Mouse (Mus musculus): ENCODE measurements around the gene Serpinb1a. TPM values are rescaled to one million over a fixed set of nuclear protein-coding genes. Genes with fewer than 3 reads are reported as not detected.
"Not testable (repeated sequence)": the region's sequence is repeated elsewhere in the genome, so short reads cannot be mapped to it uniquely, and the experiment has no call there.

The Serpinb1a gene
- 1 to 10 TPM; 3.2 to 5.3 TPM for total RNA-seq (2021)
- long read RNA-seq, experiment 1, partial matches to known transcripts = 0 of 2 reads
- long read RNA-seq, experiment 1, other reads (novel, unspliced or antisense) = 0 of 2 reads
- long read RNA-seq, experiment 2 = 0 reads

GRCm38 (mm10) chr13:32850668-32851404, at the start of gene Serpinb1a:
Gene Serpinb1a, minus strand, starts transcription at chr13:32851185.
- peak; percentile 79 for DNase-seq (ENCODE audit: low spot score)

- peak; percentile 35 for DNase-seq (ENCODE audit: low spot score)
Observed at GRCm38 (mm10) chr13:32900639-32901038, 49.7 kb upstream of the Serpinb1a start.

- DNase-seq (ENCODE audit: low spot score) = not testable (repeated sequence)
Observed at GRCm38 (mm10) chr13:32899114-32899513, 48.1 kb upstream of the Serpinb1a start.

GRCm38 (mm10) chr13:32898111-32898510, 47.1 kb upstream of the Serpinb1a start, which contains the start of gene Serpinb1c:
Gene Serpinb1c, minus strand, starts transcription at chr13:32898211.
- DNase-seq (ENCODE audit: low spot score) = no peak

GRCm38 (mm10) chr13:32896931-32897330, 45.9 kb upstream of the Serpinb1a start:
- DNase-seq (ENCODE audit: low spot score) = no peak

- peak; percentile 31 for DNase-seq (ENCODE audit: low spot score)
Observed at GRCm38 (mm10) chr13:32884755-32885154, 33.8 kb upstream of the Serpinb1a start.

- DNase-seq (ENCODE audit: low spot score) = no peak
Observed at GRCm38 (mm10) chr13:32873862-32874261, 22.9 kb upstream of the Serpinb1a start.

- no peak for DNase-seq (ENCODE audit: low spot score)
Observed at GRCm38 (mm10) chr13:32868843-32869242, 17.9 kb upstream of the Serpinb1a start.

GRCm38 (mm10) chr13:32868233-32868632, 17.2 kb upstream of the Serpinb1a start:
- not testable (repeated sequence) for DNase-seq (ENCODE audit: low spot score)

- no peak for DNase-seq (ENCODE audit: low spot score)
Observed at GRCm38 (mm10) chr13:32867030-32867429, 16.0 kb upstream of the Serpinb1a start.

GRCm38 (mm10) chr13:32866484-32866883, 15.5 kb upstream of the Serpinb1a start:
- DNase-seq (ENCODE audit: low spot score) = peak; percentile 82

GRCm38 (mm10) chr13:32865591-32865990, 14.6 kb upstream of the Serpinb1a start:
- no peak for DNase-seq (ENCODE audit: low spot score)

GRCm38 (mm10) chr13:32864529-32864928, 13.5 kb upstream of the Serpinb1a start:
- DNase-seq (ENCODE audit: low spot score) = not testable (repeated sequence)

- DNase-seq (ENCODE audit: low spot score) = no peak
Observed at GRCm38 (mm10) chr13:32863456-32863855, 12.5 kb upstream of the Serpinb1a start.

GRCm38 (mm10) chr13:32860821-32861220, 9.8 kb upstream of the Serpinb1a start:
- peak; percentile 73 for DNase-seq (ENCODE audit: low spot score)

GRCm38 (mm10) chr13:32853073-32853472, 2.1 kb upstream of the Serpinb1a start:
- no peak for DNase-seq (ENCODE audit: low spot score)

- DNase-seq (ENCODE audit: low spot score) = no peak
Observed at GRCm38 (mm10) chr13:32852539-32852938, 1.6 kb upstream of the Serpinb1a start.

GRCm38 (mm10) chr13:32851967-32852366, 982 bp upstream of the Serpinb1a start:
- DNase-seq (ENCODE audit: low spot score) = peak; percentile 50

- no peak for DNase-seq (ENCODE audit: low spot score)
Observed at GRCm38 (mm10) chr13:32850156-32850555, 829 bp downstream of the Serpinb1a start.

- no peak for DNase-seq (ENCODE audit: low spot score)
Observed at GRCm38 (mm10) chr13:32849531-32850123, 1.4 kb downstream of the Serpinb1a start.

- no peak for DNase-seq (ENCODE audit: low spot score)
Observed at GRCm38 (mm10) chr13:32849092-32849491, 1.9 kb downstream of the Serpinb1a start.

- no peak for DNase-seq (ENCODE audit: low spot score)
Observed at GRCm38 (mm10) chr13:32846221-32846620, 4.8 kb downstream of the Serpinb1a start.

- no peak for DNase-seq (ENCODE audit: low spot score)
Observed at GRCm38 (mm10) chr13:32841349-32841748, 9.6 kb downstream of the Serpinb1a start.

All from gastrocnemius, adult 18-20 months (tissue).